Mouse (Mus musculus) thymus, adult 2 months (tissue): Measurements from ENCODE around the gene Clpsl2.

ENCODE experiments used
- CTCF ChIP-seq: fragments of 200-500 bp; IDR thresholded peaks from 2 replicates; pipeline ENCODE4 v1.5.1; 2012; ENCODE audit warnings: mild to moderate bottlenecking, control low read depth, low read length, moderate library complexity, borderline replicate concordance; ENCODE audit not compliant: control insufficient read depth, poor library complexity, insufficient read depth; ENCODE audit errors: extremely low read depth
- POLR2A ChIP-seq: fragments of 200-500 bp; IDR thresholded peaks from 2 replicates; pipeline ENCODE4 v1.6.1; 2012; ENCODE audit warnings: mild to moderate bottlenecking, low read length, control low read depth, moderate library complexity; ENCODE audit not compliant: control insufficient read depth, poor library complexity, insufficient read depth; ENCODE audit errors: extremely low read depth

- TF ChIP-seq CTCF (no peak), POLR2A (no peak)
Observed at GRCm38 (mm10) chr17:28533327-28533726, 15.9 kb upstream of the Clpsl2 start.
